Comparison of ENCODE assay signal across 9 mouse cellular contexts in genomic region chr10:7578002-7578401, GRCm38 (mm10). TPM values are rescaled to one million over a fixed set of nuclear protein-coding genes. Genes with fewer than 3 reads are reported as not detected.
A peak's percentile ranks its signal among the peaks of the same experiment; 100 is the strongest.
DNase-seq lines count a peak whose midpoint lies in the region; ATAC-seq lines count a peak whose summit lies in the region.
"Had no signal": no experiment of that assay in that cellular context is flagged by ENCODE, and none has a peak within 500 bp of the region (broad histone marks: within the 10 kb centered on the region; RNA-seq: fewer than 3 reads in every experiment).

No protein-coding gene starts in this region.

- H3K4me2 ChIP-seq in hindbrain, embryonic 12.5 days (replicated peaks): no peak overlapping the region
- H3K4me2 ChIP-seq: limb, embryonic 13.5 days had no signal

- DNase-seq in frontal cortex, postnatal 14 days (ENCODE audit: low spot score in 2 of 2): no peak
- DNase-seq in right cerebral cortex, adult 18-20 months: peak; percentile 51
- DNase-seq in right cerebral cortex, postnatal 25 days: no peak
- DNase-seq in frontal cortex, postnatal 25 days (ENCODE audit: low spot score in 2 of 2): peak; percentile 22 to 40
- peak; percentile 18 for DNase-seq in retina, embryonic 14.5 days (ENCODE audit: low spot score)
- DNase-seq in urinary bladder, postnatal 14 days (ENCODE audit: low spot score): no peak

- peak; percentile 96 for ATAC-seq in frontal cortex, adult (ENCODE audit: low TSS enrichment)
- no peak for ATAC-seq in hindbrain, embryonic 12.5 days (ENCODE audit: low FRiP score)

- no peak overlapping the region for H3K27ac ChIP-seq in hindbrain, embryonic 12.5 days
- H3K27ac ChIP-seq: limb, embryonic 13.5 days had no signal

- H3K27me3 ChIP-seq in hindbrain, embryonic 12.5 days: no peaks in the 10 kb centered on the region
- H3K27me3 ChIP-seq: limb, embryonic 13.5 days had no signal

- no peak overlapping the region for H3K4me3 ChIP-seq in hindbrain, embryonic 12.5 days
- H3K4me3 ChIP-seq: limb, embryonic 13.5 days had no signal

- H3K4me1 ChIP-seq in hindbrain, embryonic 12.5 days: peaks cover 3% of the 10 kb centered on the region; the same call in 1 of the 2 replicates
- H3K4me1 ChIP-seq: limb, embryonic 13.5 days had no signal

- H3K9ac ChIP-seq in hindbrain, embryonic 12.5 days: no peak overlapping the region
- H3K9ac ChIP-seq: limb, embryonic 13.5 days had no signal

- no peaks in the 10 kb centered on the region for H3K9me3 ChIP-seq in hindbrain, embryonic 12.5 days (replicated peaks)
- H3K9me3 ChIP-seq: limb, embryonic 13.5 days had no signal

- no peaks in the 10 kb centered on the region for H3K36me3 ChIP-seq in hindbrain, embryonic 12.5 days
- H3K36me3 ChIP-seq: limb, embryonic 13.5 days had no signal

RNA-seq across cellular contexts. Expression of gene Lrp11, which starts 11.6 kb away (rescaled TPM):
- polyA plus RNA-seq in hindbrain, embryonic 12.5 days (2016; fragmentation: Nextera tagmentation; extraction: Ambion mirVana): 17.7 and 19.3 TPM in 2 replicates

Comparison
In these comparisons a context has a peak if more than half of its experiments do, and no peak if none do; other contexts are left out.
1. DNase-seq: peak in right cerebral cortex, adult 18-20 months (single experiment), frontal cortex, postnatal 25 days (2 of 2) and retina, embryonic 14.5 days (single experiment); none in frontal cortex, postnatal 14 days (0 of 2), right cerebral cortex, postnatal 25 days (single experiment) and urinary bladder, postnatal 14 days (single experiment).